Mouse (Mus musculus): ENCODE results near the gene Tnfsf8. TPM values are rescaled to one million over a fixed set of nuclear protein-coding genes. Genes with fewer than 3 reads are reported as not detected.

Tnfsf8 gene
- total and polyA plus RNA-seq, 3 experiments: not detected

DNA sequence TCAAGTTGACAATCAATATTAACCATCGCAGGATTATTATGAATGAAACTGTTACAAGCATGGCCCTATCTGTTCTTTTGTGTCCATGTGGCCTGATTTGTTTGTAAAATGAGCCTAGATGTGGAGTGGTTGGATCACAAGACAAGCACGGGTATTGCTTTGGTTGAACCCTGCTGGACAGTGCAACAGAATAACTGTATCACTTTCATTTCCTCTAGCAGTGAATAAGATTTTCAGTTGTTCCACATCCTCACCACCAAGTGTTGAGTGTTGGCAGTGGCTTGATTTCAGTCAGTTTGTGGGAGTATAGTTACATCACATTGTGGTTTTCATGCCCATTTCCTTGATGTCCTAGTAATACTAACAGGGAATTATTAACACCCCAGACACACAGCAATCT lies 45.5 kb downstream of the Tnfsf8 start:
- Histone ChIP-seq H3K9me3 (replicated peaks; ENCODE audit: insufficient read depth, low read length) (no peaks in the 10 kb centered on the region), H3K4me1 (ENCODE audit: control insufficient read depth in 1 of 2, insufficient read depth in 2 of 2, low read length in 2 of 2) (no peaks in the 10 kb centered on the region), H3K79me2 (ENCODE audit: control insufficient read depth, insufficient read depth, low read length, poor library complexity) (no peaks in the 10 kb centered on the region), H3K36me3 (ENCODE audit: control insufficient read depth in 1 of 2, insufficient read depth in 2 of 2, low read length in 2 of 2) (no peaks in the 10 kb centered on the region), H3K27me3 (ENCODE audit: control insufficient read depth in 1 of 2, insufficient read depth in 2 of 2, low read length in 2 of 2) (no peaks in the 10 kb centered on the region), H3K9ac (ENCODE audit: control insufficient read depth, low read depth, low read length, poor library complexity, severe bottlenecking) (no peak overlapping the region), H3K27ac (ENCODE audit: control insufficient read depth, low read depth, low read length) (no peak overlapping the region), H3K4me3 (ENCODE audit: control insufficient read depth in 1 of 2, insufficient read depth in 1 of 2, low read depth in 2 of 2, low read length in 2 of 2) (no peak overlapping the region)
- TF ChIP-seq TAL1 (IDR thresholded peaks at IDR 0.05; ENCODE audit: low read length) (no peak), MYB (IDR thresholded peaks at IDR 0.05; ENCODE audit: low read depth, low read length) (no peak), USF2 (IDR thresholded peaks at IDR 0.05; ENCODE audit: borderline replicate concordance in 1 of 2, insufficient read depth in 1 of 2, low read depth in 1 of 2, low read length in 2 of 2) (no peak), ELF1 (IDR thresholded peaks at IDR 0.05; ENCODE audit: low read depth, low read length) (no peak), MAZ (IDR thresholded peaks at IDR 0.05; ENCODE audit: low read depth, low read length) (no peak), POLR2A (IDR thresholded peaks at IDR 0.05; ENCODE audit: control insufficient read depth in 1 of 2, insufficient read depth in 1 of 2, low read depth in 1 of 2, low read length in 2 of 2, poor library complexity in 1 of 2) (no peak), KAT2A (conservative IDR thresholded peaks at IDR 0.05; ENCODE audit: low read depth, low read length) (no peak), SMC3 (IDR thresholded peaks at IDR 0.05; ENCODE audit: low read depth, low read length) (no peak), NRF1 (IDR thresholded peaks at IDR 0.05; ENCODE audit: insufficient read depth, low read depth, low read length, poor library complexity, severe bottlenecking) (no peak), ETS1 (IDR thresholded peaks at IDR 0.05; ENCODE audit: low read depth, low read length) (no peak), TBP (IDR thresholded peaks at IDR 0.05; ENCODE audit: low read depth, low read length) (no peak), CHD2 (IDR thresholded peaks at IDR 0.05; ENCODE audit: low read length) (no peak), CTCF (IDR thresholded peaks at IDR 0.05 in 2 of 3, conservative IDR thresholded peaks at IDR 0.05 in 1 of 3; ENCODE audit: control insufficient read depth in 1 of 3, insufficient read depth in 1 of 3, low read depth in 2 of 3, low read length in 3 of 3, poor library complexity in 1 of 3, severe bottlenecking in 1 of 3) (no peak), TCF12 (IDR thresholded peaks at IDR 0.05; ENCODE audit: low read depth, low read length) (no peak), HCFC1 (IDR thresholded peaks at IDR 0.05; ENCODE audit: low read depth, low read length) (no peak), ZMIZ1 (IDR thresholded peaks at IDR 0.05; ENCODE audit: low read depth, low read length) (no peak), MAX (IDR thresholded peaks at IDR 0.05; ENCODE audit: low read length) (no peak)
- DNase-seq (ENCODE audit: low read depth, low spot score): no peak

- no peak overlapping the region for H3K27ac ChIP-seq (ENCODE audit: control insufficient read depth, low read depth, low read length)
- no peaks in the 10 kb centered on the region for H3K36me3 ChIP-seq (ENCODE audit: control insufficient read depth in 1 of 2, insufficient read depth in 2 of 2, low read length in 2 of 2)
- no peaks in the 10 kb centered on the region for H3K9me3 ChIP-seq (replicated peaks; ENCODE audit: insufficient read depth, low read length)
- no peaks in the 10 kb centered on the region for H3K27me3 ChIP-seq (ENCODE audit: control insufficient read depth in 1 of 2, insufficient read depth in 2 of 2, low read length in 2 of 2)
- H3K9ac ChIP-seq (ENCODE audit: control insufficient read depth, low read depth, low read length, poor library complexity, severe bottlenecking): no peak overlapping the region
- no peaks in the 10 kb centered on the region for H3K79me2 ChIP-seq (ENCODE audit: control insufficient read depth, insufficient read depth, low read length, poor library complexity)
- no peaks in the 10 kb centered on the region for H3K4me1 ChIP-seq (ENCODE audit: control insufficient read depth in 1 of 2, insufficient read depth in 2 of 2, low read length in 2 of 2)
- H3K4me3 ChIP-seq (ENCODE audit: control insufficient read depth in 1 of 2, insufficient read depth in 1 of 2, low read depth in 2 of 2, low read length in 2 of 2): no peak overlapping the region
- TF ChIP-seq MAFK (IDR thresholded peaks at IDR 0.05; ENCODE audit: borderline replicate concordance, low read depth, low read length): no peak
- TF ChIP-seq USF1 (IDR thresholded peaks at IDR 0.05; ENCODE audit: low read depth, low read length): no peak
- TF ChIP-seq TBP (IDR thresholded peaks at IDR 0.05; ENCODE audit: low read depth, low read length): no peak
- TF ChIP-seq GABPA (IDR thresholded peaks at IDR 0.05; ENCODE audit: low read depth, low read length): no peak
- TF ChIP-seq MAX (IDR thresholded peaks at IDR 0.05; ENCODE audit: low read length): no peak
- no peak for TF ChIP-seq ZKSCAN1 (IDR thresholded peaks at IDR 0.05; ENCODE audit: low read depth, low read length)
- no peak for TF ChIP-seq USF2 (IDR thresholded peaks at IDR 0.05; ENCODE audit: borderline replicate concordance in 1 of 2, insufficient read depth in 1 of 2, low read depth in 1 of 2, low read length in 2 of 2)
- TF ChIP-seq ZC3H11A (IDR thresholded peaks at IDR 0.05; ENCODE audit: low read depth, low read length): no peak
- TF ChIP-seq E2F4 (IDR thresholded peaks at IDR 0.05; ENCODE audit: borderline replicate concordance, low read depth, low read length): no peak
- no peak for DNase-seq (ENCODE audit: low read depth, low spot score)
These were observed 63.1 kb downstream of the Tnfsf8 start for GRCm38 (mm10) chr4:63798083-63798482.
